Mouse (Mus musculus): ENCODE results near the gene Tigd3.

Tigd3 gene

DNA sequence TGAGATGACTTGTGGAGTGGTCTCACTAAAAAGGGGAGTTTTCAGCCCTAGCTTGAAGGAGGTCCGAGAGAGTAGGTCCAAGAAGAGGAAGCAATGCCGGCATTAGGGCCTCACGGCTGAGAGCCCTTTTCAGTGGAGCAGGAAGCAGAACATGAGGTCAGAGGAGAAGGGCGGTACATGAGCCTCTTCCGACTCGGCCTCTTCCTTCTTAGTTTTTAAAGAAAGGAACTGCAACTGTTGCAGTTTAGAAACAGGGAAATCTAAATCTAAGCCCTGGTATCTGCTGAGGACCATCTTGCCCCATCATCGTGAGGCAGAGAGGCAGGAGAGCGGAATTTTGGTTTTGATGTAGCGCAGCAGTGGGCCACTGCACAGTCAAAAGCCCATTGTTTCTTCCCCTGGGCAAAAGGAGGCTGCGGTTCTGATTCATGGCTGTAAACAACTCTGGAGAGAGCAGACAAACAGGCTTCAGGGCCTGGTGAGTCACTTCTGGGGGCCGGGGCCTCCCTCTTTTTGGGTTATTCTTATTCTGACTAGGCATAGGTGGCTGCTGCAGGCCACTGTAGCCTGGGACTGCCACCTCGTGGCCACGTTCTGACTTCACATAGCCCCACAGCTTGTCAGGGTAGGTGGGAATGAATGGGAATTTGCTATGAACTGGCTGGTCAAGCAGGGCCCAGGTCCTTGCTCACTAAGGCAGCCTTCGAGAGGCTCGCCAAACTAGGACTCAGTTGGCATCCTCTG, 16.2 kb downstream of the Tigd3 start, which contains the start of gene Slc25a45:
Slc25a45 (plus strand) TSS at position 191 of the 744 bp plus-strand sequence.
- in situ Hi-C loops (cut with MboI, MseI), result loop anchor here (5.0 kb wide), 1 partner anchor 85 kb away; no protein-coding TSS in a partner anchor

DNA sequence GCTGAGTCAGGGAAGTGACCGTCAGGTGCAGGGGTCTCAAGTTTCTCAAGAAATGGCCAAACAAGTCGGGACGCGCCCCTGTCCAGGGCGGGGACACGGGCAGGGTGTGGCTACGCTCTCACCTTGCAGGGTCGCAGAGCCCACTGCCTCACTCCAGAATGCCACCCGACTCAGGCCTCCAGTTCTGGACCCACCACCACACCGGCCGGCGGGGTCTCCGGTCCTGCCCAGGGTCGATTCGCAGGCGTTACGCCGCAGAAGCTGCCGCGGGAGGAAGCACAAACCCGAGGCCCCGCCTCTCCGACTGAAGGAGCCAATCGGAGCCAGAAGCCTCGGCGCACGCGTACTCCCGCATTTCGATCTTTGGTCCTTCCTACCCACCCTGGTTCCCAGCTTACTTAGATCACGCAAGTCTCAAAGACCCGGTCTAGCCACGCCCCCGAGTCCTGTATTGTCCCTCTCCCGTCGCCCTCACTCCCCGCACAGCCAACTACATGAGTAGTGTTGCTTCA, 18.9 kb downstream of the Tigd3 start, which contains the start of gene Frmd8:
Frmd8 (minus strand) TSS at position 306 of the 512 bp plus-strand sequence.
- in situ Hi-C loops (cut with MboI, MseI), result loop anchor here (5.0 kb wide), 1 partner anchor 83 kb away; no protein-coding TSS in a partner anchor

DNA sequence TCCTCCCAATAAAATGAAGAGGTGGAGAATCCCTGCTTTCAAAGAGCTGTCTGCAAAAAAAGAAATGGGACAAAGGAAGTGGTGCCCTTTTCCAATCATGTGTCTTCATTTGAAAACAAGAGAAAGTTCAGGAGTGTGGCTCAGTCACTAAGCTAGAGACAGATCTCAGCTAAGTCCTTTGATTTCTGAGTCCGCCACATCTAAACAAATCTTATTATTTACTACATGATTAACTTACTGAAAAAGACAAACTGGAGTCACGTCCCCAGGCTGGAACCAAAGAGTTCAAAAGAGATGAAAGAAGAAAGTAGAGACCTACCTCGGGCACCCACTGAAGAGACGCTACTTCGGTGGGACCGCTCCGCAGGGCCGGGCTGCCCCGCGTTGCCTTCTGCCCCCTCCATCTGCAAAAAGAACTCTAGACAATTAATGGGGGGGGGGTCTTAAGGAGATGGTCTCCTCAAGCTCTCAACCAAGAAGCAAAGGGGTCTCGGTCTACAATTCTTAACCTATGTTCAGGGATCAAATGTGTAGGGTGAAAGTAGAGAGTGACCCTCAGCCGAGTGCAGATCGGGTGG, 19.5 kb downstream of the Tigd3 start:
- in situ Hi-C loops (cut with MboI, MseI), result no loop called here

DNA sequence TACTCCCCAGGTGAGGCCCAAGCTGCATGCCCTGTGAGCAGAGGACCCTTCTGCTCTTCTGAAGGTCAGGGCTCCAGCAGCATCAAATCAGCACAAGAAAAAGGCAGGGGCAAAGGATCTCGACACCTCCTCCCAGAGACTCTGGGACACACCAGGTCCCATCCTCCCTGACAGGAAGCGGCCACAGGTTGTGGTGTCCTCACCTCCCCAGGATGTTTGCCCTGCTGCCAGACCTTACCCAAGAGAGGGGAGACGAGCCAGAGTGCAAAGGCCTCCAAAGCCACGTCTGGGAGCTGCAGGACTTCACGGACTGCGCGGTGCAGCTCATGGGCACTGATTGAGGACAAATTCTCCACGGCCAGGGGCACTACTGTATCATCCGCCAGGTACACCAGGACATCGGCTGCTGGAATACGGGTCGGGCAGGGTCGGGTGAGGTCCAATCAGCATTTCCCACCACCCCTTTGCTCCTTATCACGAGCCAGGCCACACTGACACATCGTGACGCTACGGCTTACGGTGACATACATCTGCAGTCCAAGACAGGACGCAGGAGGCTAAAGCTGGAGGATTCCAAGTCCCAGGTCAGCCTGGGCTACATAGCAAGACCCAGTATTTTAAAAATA, 20.9 kb downstream of the Tigd3 start:
- in situ Hi-C loops (cut with MboI, MseI), result no loop called here

DNA sequence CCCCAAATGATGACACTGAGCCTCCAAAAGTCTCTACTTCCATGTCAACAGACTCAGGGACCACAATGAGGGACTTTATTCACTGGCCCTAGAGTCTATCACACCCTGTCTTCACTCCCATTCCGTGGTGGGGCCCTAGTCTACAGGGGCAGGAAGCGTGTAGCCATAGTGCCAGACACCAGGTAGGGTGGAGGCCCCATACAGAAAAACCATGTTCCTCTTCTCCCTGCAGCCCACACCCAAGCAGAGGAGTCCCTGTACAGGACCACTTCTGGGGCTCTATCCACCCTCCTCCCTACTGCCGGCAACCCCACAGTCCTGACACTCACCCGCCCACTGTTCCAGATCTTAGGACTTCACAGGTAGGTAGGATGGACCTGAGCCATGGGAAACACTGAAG, 21.4 kb downstream of the Tigd3 start:
- in situ Hi-C loops (cut with MboI, MseI), result no loop called here

DNA sequence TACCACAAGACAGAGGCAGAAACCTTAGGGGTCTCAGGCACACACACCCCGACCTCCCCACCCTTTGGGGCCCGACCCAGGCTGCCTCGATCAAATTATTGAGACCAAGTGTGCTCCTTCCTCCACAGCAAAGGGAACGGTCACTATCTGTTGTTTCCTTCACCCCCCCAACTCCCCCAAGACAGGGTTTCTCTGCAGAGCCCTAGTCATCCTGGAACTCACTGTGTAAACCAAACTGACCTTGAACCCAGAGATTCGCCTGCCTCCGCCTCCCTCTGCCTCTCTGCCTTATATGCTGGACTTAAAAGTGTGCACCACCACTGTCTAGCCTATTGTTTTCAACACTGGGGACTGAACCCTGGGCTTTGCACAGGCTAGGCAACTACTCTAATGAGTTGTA, 22.3 kb downstream of the Tigd3 start:
- in situ Hi-C loops (cut with MboI, MseI), result no loop called here

DNA sequence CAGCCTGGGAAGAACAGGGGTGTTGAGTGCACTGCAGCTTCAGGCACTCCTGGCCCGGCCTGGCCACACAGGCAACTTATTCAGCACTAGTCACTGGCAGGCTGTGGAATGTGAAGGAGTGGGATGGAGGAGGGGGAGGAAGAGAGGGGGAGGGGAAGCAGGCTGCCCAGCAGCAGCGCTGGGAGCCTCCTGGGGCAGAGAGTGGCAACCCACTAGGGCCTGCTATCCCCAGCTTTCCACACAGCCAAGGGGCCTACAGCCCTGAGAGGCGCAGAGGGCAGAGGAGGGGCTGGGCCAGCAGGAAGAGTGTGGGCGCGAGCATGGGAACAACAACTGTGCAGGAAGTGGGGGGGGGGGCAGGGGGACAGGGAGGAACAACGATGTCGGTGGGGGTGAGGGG, 22.7 kb downstream of the Tigd3 start:
- in situ Hi-C loops (cut with MboI, MseI), result no loop called here

DNA sequence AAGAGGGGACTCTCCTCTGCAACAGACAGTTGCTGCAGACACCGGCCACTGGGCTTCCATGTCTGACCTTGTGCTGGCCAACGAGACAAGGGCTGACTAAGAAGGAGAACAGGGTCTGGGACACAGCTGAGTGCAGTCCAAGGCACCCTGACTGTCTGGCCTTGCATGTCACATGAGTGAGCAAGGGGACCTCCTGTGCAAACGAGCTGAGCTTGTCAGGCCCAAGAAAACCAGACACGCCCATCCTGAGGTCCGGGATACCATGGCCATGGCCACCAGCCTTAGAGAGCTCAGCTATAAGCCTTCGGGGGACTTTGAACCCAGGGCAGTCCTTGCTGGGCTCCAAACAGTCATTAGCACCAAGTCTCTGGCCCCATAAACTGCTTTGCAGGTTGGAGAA, 25.9 kb downstream of the Tigd3 start:
- in situ Hi-C loops (cut with MboI, MseI), result no loop called here

DNA sequence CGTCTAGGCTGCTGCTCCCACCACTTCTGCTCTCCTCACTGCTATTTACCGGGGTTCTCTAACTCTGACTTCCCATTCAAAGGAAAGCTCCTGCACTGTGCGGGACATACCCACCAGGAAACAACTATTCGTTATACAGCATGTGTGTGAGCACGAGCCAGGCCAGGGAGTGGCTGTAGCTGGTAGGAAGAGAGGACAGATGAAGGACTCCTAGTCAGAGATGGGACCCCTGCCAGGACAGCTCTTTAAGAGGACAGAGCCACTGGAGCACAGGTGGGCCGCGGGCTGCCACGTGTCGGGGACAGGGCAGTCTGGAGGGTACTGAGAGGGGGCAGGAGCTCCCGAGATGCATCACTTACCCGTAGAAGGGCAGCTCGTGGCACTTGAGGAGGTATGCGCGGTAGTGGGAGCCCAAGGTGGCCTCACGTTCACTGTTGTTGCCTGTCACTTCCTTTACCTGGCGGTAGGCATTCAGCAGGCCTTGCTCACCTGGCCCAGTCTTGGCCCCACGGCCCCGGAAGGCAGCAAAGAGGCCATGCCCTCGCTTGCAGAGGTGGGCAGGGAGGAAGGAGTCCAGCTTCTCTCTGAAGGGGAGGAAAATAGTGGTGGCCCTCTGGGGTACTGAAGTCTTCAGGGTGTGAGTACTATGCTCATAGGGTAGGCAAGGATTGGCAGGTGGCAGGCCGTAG, 29.1 kb downstream of the Tigd3 start:
- in situ Hi-C loops (cut with MboI, MseI), result no loop called here

DNA sequence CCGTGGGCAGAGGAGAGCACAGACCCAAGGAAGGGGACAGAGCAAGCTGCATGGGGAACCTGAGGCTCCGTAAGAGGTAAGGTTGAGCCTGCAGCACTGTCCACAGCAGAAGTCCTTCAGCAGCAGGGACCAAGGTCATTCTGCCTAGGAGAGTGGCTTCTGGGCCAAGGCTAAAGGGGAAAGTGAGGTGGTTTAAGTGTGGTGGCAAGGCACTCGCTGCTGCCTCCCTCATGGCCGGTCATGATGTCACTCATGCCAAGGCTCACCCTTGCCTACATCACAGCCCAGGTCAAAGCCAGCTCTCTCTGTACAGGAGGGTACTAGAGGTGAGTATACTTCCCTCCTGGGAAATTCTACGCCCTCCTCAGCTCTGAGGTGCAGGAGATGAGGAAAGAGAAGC, 30.2 kb downstream of the Tigd3 start:
- in situ Hi-C loops (cut with MboI, MseI), result no loop called here

DNA sequence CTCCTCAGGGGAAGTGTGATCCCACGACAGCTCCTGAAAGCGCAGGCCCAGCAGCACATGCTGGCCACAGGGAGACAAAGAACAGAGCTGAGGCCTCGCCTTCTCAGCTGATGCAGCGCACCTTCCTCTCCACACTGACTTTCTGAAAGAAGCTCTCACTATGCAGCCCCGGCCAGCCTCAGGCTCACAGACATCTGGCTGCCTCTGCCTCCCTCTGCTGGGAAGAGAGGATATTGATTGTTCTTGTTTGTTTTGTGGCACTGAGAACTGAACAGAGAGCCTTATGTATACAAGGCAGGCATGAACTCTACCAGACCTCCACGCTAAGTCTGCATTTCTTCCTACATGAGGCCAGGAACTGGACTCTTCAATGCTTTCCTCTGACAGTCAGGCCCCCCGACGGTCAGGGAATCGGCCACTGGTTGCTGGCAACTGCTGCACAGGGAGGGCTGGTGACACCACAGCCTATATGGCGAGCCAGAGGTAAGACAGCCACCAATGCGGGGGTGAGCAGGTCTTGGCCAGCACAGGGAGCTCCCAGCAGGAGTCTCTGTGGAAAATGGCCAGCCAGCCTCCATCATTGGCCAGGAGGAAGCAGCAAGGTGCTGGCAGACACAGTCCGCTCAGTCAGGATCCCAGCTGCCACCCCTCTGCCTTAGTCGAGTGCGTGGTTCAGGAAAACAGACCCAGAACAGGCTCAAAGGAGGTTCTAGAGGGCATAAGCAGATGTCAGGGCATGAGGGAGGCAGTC, 31.4 kb downstream of the Tigd3 start:
- in situ Hi-C loops (cut with MboI, MseI), result no loop called here

DNA sequence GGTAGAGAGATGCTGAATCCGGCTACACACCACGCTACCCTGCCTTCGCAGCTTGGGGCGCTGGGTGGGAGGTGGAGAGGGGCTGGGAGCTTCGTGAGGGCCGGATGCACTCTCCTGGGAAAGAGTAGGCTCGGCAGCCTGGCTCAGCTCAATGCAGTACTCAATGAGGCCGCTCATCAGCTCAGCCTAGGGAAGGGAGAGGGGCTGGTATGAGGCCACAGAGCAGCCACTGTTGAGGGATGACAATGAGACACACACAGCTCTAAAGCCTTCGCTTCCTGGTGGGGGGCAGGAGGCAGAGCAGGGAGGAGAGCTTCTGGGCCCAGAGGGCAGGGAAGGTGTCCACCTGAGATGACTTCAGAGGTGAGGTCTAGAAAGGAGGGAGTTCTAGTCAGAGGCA, 37.3 kb downstream of the Tigd3 start:
- in situ Hi-C loops (cut with MboI, MseI), result no loop called here

DNA sequence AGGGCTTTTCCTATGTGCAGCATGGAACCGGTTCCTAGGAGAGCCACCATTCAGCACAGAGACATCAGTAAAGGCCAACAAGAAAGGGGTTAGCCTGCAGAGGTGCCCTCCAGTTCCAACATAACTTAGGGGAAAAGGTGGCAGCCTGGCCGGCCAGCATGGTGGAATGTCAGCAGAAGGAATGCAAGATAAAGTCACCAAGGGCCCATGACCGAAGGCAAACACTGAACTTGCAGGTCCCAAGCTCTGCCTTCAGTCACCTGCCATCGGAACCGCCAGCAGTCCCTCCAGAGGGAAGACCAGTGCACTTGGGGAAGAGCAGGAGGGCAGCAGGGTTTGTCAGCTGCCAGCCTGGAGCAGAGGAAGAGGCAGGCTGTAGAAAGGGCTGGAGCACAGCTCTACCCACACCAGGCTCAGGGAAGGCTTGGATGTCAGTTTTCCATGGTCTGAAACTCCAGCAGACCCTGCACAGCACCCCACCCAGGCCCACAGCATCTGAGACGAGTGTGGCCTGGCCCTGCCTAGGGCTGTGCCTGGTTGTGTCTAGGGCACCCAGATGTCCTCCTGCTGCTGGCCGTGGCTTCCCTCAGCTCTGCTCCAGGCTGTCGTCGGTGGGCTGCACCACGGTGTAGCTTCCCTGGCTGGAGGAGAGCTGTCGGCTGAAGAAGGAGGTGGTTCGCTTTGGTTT, 41.8 kb downstream of the Tigd3 start:
- in situ Hi-C loops (cut with MboI, MseI), result no loop called here

DNA sequence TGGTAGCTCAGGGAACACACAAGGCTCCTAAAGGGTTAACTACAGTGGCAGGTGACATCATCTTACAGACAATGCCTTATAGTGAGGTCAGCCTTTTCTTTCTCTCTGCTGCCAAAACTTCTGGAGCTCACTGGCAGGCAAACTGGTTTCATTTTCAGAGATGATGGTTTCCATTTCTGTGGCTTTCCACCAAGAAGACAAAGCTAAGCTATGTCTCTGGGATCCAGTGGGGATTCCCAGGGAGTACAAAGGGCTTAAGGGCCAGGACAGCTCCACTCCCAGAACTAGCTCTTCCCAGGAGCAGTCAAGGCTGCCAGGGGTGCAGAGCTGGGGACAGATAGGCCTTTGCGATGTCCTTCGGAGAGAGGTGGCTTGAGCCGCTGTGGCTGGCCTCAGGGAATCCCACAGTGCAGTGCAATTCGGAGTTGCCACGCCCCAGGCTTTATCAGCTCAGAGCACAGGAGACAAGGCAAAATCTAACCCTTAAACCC, 42.4 kb downstream of the Tigd3 start:
- in situ Hi-C loops (cut with MboI, MseI), result no loop called here

DNA sequence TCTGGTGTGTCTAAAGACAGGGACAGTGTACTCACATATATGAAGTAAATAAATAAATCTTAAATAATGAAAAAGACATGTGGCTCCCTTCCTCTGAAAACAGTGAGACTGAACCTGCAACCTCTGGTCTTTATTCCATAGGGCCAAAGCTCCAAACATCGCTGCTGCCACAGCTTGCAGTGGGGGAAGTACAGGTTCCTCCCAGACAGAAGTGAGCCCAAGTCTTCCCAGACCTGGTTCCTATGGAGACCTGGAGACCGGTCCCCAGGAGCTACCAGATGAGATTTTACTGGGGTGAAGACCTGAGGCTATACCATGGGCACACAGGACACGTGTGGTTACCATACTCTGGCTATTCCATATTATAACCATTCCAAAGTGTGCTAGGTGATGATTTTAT, 43.1 kb downstream of the Tigd3 start:
- in situ Hi-C loops (cut with MboI, MseI), result no loop called here

DNA sequence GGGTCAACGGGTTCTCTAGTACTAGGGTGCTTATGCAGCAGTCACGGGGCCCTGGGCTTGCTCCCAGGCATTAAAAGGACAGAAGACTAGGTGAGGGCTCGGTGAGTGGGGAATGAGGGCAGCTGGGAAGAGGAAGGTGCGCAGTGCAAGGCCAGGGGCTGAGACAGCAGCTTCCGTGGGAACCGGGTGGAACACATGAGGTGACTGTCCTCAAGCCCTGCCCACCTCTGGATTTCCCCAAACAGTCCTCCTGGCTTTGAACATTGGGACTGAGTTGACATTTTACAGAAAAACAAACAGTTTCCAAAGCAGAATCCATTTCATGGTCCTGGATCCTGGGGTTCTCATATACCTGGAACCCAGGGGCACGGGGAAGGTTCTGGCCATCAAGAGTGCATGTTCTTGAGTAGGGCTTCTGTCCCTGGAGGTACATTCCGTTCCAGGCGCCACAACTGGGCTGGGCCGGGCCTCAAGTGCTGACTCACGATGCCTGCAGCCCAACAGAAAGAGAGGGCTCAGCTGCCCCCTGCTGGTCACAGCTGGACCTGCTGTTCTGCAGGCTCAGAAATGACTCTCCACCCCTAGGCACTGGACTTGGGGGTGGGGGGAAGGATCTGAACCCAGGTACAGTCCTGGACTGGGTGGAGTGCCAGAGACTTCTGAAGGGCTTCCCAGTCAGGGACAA, 44.0 kb downstream of the Tigd3 start:
- in situ Hi-C loops (cut with MboI, MseI), result loop anchor here (5.0 kb wide), 1 partner anchor 58 kb away; no protein-coding TSS in a partner anchor

DNA sequence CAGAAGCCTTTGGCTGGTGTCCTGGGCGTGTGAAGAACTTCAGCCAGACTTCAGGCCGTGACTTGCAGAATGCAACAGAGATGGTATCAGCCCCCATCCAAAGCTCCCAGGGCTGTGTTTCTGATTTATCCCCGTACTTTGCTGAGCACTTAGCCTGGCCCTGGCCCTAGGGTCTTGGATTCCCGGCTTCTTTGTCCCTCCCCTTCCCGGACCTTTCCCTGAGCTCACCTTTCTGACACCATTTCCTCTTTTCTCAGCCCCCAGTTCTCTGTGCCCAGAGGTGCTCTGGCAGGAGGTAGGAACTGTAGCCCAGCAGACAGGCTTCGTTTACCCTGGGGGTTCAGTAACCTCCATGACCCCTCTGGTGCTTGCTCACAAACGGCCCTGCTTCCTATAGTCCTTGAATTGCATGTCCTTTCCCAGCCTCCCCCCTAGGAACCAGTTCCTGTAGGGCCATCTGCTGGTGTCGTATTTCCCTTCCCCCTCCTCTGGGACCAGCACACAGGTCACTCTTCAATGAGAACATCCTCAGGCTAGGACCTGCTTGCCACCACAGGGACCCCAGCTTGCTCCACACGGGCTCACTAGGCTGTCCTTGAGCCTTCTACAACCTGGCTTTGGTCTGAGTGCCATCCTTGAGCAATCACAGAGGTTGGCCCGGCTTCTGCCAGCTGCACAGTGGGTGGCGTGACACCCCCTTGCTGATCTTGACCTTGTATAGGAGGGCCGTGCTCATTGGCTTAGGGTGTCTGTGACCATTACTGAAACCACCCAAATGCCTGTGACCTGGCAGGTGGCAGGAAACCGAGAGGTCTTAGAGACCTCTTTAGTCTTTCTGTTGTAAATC, 44.9 kb downstream of the Tigd3 start:
- in situ Hi-C loops (cut with MboI, MseI), result loop anchor here (5.0 kb wide), 1 partner anchor 57 kb away; no protein-coding TSS in a partner anchor

DNA sequence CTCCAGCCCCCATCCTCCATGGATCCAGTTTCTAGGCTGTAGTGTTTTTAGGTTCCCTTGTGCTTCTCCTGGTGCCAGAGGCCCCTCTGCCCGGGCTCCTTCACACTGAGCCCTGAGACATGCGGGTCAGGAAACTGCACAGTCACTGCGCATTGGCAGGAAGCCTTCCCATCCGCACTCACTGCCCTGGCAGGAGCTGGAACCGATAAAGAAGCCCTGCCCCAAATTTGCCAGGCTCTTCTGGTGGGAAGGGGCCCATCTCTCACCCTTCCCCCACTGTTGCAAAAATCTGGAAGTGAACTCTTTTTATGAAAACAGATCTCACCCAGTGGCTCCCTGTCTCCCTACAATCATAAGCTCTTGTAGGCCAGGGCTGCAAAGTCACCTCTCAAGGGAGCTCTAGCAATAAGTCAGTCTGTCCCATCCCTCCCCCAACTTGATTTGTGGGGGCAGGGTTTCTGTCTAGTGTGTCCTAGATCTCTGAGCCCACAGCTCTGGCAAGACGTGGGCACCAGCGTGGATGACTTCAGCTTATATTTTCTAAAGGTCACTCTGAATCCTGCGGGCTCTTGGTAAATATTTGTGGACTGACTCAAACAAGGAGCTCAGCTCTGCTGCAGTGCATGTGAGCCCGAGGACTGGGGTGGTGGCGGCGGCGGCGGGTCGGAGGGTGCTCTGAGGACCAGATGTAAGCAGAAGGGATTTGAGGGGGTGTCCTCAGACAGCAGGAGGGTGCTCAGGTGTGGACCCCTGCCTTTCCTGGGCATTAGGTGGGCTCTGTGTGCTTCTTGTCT, 45.7 kb downstream of the Tigd3 start:
- in situ Hi-C loops (cut with MboI, MseI), result loop anchor here (5.0 kb wide), 1 partner anchor 56 kb away; no protein-coding TSS in a partner anchor

Data from T-helper 1 cell (primary cell).